Mouse (Mus musculus): ENCODE data around the gene Oard1.

GRCm38 (mm10) chr17:48402751-48403150 lies 7.1 kb upstream of the Oard1 start:
- TF ChIP-seq CTCF (IDR thresholded peaks at IDR 0.05; ENCODE audit: low read depth, low read length) (no peak), POLR2A (IDR thresholded peaks at IDR 0.05; ENCODE audit: borderline replicate concordance, low read depth, low read length) (no peak)

All from bone marrow macrophage, adult 2 months (primary cell).